Comparison of ENCODE assay signal across 12 mouse cellular contexts in genomic region chr1:37725880-37726279, GRCm38 (mm10). TPM values are rescaled to one million over a fixed set of nuclear protein-coding genes. Genes with fewer than 3 reads are reported as not detected.
DNase-seq lines count a peak whose midpoint lies in the region; ATAC-seq lines count a peak whose summit lies in the region.
"Had no signal": no experiment of that assay in that cellular context is flagged by ENCODE, and none has a peak within 500 bp of the region (broad histone marks: within the 10 kb centered on the region; RNA-seq: fewer than 3 reads in every experiment).

No protein-coding gene starts in this region.

- no peak overlapping the region for H3K27ac ChIP-seq in embryonic facial prominence, embryonic 14.5 days (replicated peaks; ENCODE audit: low read depth, low read length)
- H3K27ac ChIP-seq in embryonic facial prominence, embryonic 10.5 days (replicated peaks): no peak overlapping the region
- H3K27ac ChIP-seq: embryonic facial prominence, embryonic 13.5 days; kidney, embryonic 15.5 days; limb, embryonic 12.5 days had no signal

- H3K4me1 ChIP-seq in embryonic facial prominence, embryonic 14.5 days (ENCODE audit: control insufficient read depth, insufficient read depth, low read length): no peaks in the 10 kb centered on the region
- no peaks in the 10 kb centered on the region; the same call in 1 of the 2 replicates for H3K4me1 ChIP-seq in embryonic facial prominence, embryonic 10.5 days
- peaks cover 56% of the 10 kb centered on the region for H3K4me1 ChIP-seq in megakaryocyte, embryonic 14.5 days
- H3K4me1 ChIP-seq: kidney, embryonic 15.5 days; limb, embryonic 12.5 days had no signal

- DNase-seq in embryonic facial prominence, embryonic 14.5 days (ENCODE audit: low spot score): peak; percentile 6
- no peak for DNase-seq in embryonic facial prominence, embryonic 10.5 days (ENCODE audit: low spot score)
- peak; percentile 85 to 96 for DNase-seq in left cerebral cortex, postnatal 14 days (ENCODE audit: low spot score in 2 of 2)
- peak; percentile 53 for DNase-seq in right cerebral cortex, postnatal 4 days
- DNase-seq in gastrocnemius, postnatal 36 days: no peak
- DNase-seq: gastrocnemius, postnatal 25 days had no signal

- ATAC-seq in embryonic facial prominence, embryonic 14.5 days (ENCODE audit: low read depth): no peak
- no peak for ATAC-seq in megakaryocyte, adult 5-6 weeks (ENCODE audit: poor library complexity, severe bottlenecking)
- no peak for ATAC-seq in activated CD4-positive, CD25-positive, alpha-beta regulatory T cell, adult 4 months

- no peaks in the 10 kb centered on the region for H3K9me3 ChIP-seq in embryonic facial prominence, embryonic 14.5 days (ENCODE audit: control insufficient read depth, low read length)
- H3K9me3 ChIP-seq in embryonic facial prominence, embryonic 10.5 days: no peaks in the 10 kb centered on the region
- H3K9me3 ChIP-seq in megakaryocyte, embryonic 14.5 days: peaks cover 21% of the 10 kb centered on the region
- H3K9me3 ChIP-seq: embryonic facial prominence, embryonic 13.5 days; kidney, embryonic 15.5 days; limb, embryonic 12.5 days had no signal

- no peak overlapping the region for H3K4me2 ChIP-seq in embryonic facial prominence, embryonic 14.5 days (ENCODE audit: low read depth, low read length)
- H3K4me2 ChIP-seq: embryonic facial prominence, embryonic 13.5 days; kidney, embryonic 15.5 days; limb, embryonic 12.5 days had no signal

- H3K36me3 ChIP-seq in embryonic facial prominence, embryonic 14.5 days (ENCODE audit: control insufficient read depth, insufficient read depth, low read length): no peaks in the 10 kb centered on the region
- H3K36me3 ChIP-seq in embryonic facial prominence, embryonic 10.5 days (replicated peaks): no peaks in the 10 kb centered on the region
- no peaks in the 10 kb centered on the region for H3K36me3 ChIP-seq in megakaryocyte, embryonic 14.5 days (replicated peaks; ENCODE audit: low read length)
- H3K36me3 ChIP-seq: embryonic facial prominence, embryonic 13.5 days; kidney, embryonic 15.5 days; limb, embryonic 12.5 days had no signal

- intact Hi-C loops in left cerebral cortex, postnatal 14 days (cut with DNase I): loop anchor here (2.0 to 5.0 kb wide), 2 partner anchors 71 to 139 kb away; no protein-coding TSS in a partner anchor
- intact Hi-C loops in gastrocnemius, postnatal 36 days (cut with DNase I): no loop called here

- H3K4me3 ChIP-seq in embryonic facial prominence, embryonic 14.5 days (ENCODE audit: low read depth, low read length): no peak overlapping the region
- H3K4me3 ChIP-seq in embryonic facial prominence, embryonic 10.5 days: no peak overlapping the region
- H3K4me3 ChIP-seq in megakaryocyte, embryonic 14.5 days (replicated peaks): peak overlapping the region; percentile 59
- H3K4me3 ChIP-seq: embryonic facial prominence, embryonic 13.5 days; kidney, embryonic 15.5 days; limb, embryonic 12.5 days had no signal

- 64% methylated on average over 12 of the region's 12 CpGs for WGBS in embryonic facial prominence, embryonic 14.5 days
- WGBS in embryonic facial prominence, embryonic 10.5 days: 73% methylated on average over 12 of the region's 12 CpGs

- peaks cover 4% of the 10 kb centered on the region for H3K27me3 ChIP-seq in embryonic facial prominence, embryonic 14.5 days (replicated peaks; ENCODE audit: control insufficient read depth, insufficient read depth, low read length)
- peaks cover 17% of the 10 kb centered on the region for H3K27me3 ChIP-seq in embryonic facial prominence, embryonic 10.5 days (replicated peaks; ENCODE audit: low read depth, poor library complexity, severe bottlenecking)
- H3K27me3 ChIP-seq in megakaryocyte, embryonic 14.5 days (replicated peaks): peaks cover 6% of the 10 kb centered on the region

- H3K9ac ChIP-seq in embryonic facial prominence, embryonic 14.5 days (ENCODE audit: low read depth, low read length): no peak overlapping the region
- H3K9ac ChIP-seq: embryonic facial prominence, embryonic 13.5 days; kidney, embryonic 15.5 days; limb, embryonic 12.5 days had no signal

RNA-seq across cellular contexts. Expression of gene 2010300C02Rik, which starts 6.0 kb away (rescaled TPM):
- 4.6 and 6.5 TPM in 2 replicates for polyA plus RNA-seq in embryonic facial prominence, embryonic 14.5 days (2014; fragmentation: Nextera tagmentation; extraction: Ambion mirVana)
- polyA plus RNA-seq in embryonic facial prominence, embryonic 10.5 days (2016; fragmentation: Nextera tagmentation; extraction: Ambion mirVana): 0.91 and 0.96 TPM in 2 replicates
- polyA plus RNA-seq in megakaryocyte, embryonic 14.5 days (2012; ENCODE audit: insufficient read depth, low replicate concordance): 10.7 and 15.7 TPM in 2 replicates
- 0.11 and 0.34 TPM in 2 replicates for total RNA-seq in megakaryocyte, adult 5-6 weeks (2015)
- total RNA-seq in megakaryocyte, adult 5-6 weeks (2017): not detected in 2 replicates
- total RNA-seq in left cerebral cortex, postnatal 14 days (2021): 100 to 1,000 TPM; 177 to 178 TPM
- under 1 TPM; 0.55 to 0.78 TPM for polyA plus RNA-seq in activated CD4-positive, CD25-positive, alpha-beta regulatory T cell, adult 4 months (2017; shearing (Covaris generic))
- total RNA-seq in gastrocnemius, postnatal 36 days (2021): under 1 TPM; 0.25 to 0.41 TPM

Comparison
In these comparisons a context has a peak if more than half of its experiments do, and no peak if none do; other contexts are left out.
1. DNase-seq: peak in embryonic facial prominence, embryonic 14.5 days (single experiment), left cerebral cortex, postnatal 14 days (2 of 2) and right cerebral cortex, postnatal 4 days (single experiment); none in embryonic facial prominence, embryonic 10.5 days (single experiment) and gastrocnemius, postnatal 36 days (0 of 2).